Mouse (Mus musculus) kidney, embryonic 15.5 days (tissue): ENCODE results near the gene Tcam1. TPM values are rescaled to one million over a fixed set of nuclear protein-coding genes. Genes with fewer than 3 reads are reported as not detected.

Experiments
- ATAC-seq: fragments of 200-750 bp; cut with Nextera tagmentation; replicated peaks from 2 replicates; pipeline ENCODE4 v1.8.0; 2017; ENCODE audit warnings: moderate TSS enrichment; ENCODE audit not compliant: low FRiP score
- H3K27ac ChIP-seq: fragments of 300-500 bp; sonication (generic); 2 replicates; pipeline ENCODE4 v1.5.1; 2015; ENCODE audit warnings: mild to moderate bottlenecking, inconsistent platforms
- H3K27me3 ChIP-seq: fragments of 300-500 bp; sonication (generic); 2 replicates; pipeline ENCODE4 v1.6.1; 2015; ENCODE audit warnings: inconsistent platforms
- H3K36me3 ChIP-seq: fragments of 300-500 bp; sonication (generic); 2 replicates; pipeline ENCODE4 v1.6.1; 2015; ENCODE audit warnings: inconsistent platforms
- H3K4me1 ChIP-seq: fragments of 300-500 bp; sonication (generic); 2 replicates; pipeline ENCODE4 v1.6.1; 2015; ENCODE audit warnings: inconsistent platforms
- H3K4me2 ChIP-seq: fragments of 300-500 bp; sonication (generic); 2 replicates; pipeline ENCODE4 v1.6.1; 2015; ENCODE audit warnings: moderate library complexity, mild to moderate bottlenecking, inconsistent platforms
- H3K4me3 ChIP-seq: fragments of 300-500 bp; sonication (generic); replicated peaks from 2 replicates; pipeline ENCODE4 v1.5.1; 2015; ENCODE audit warnings: mild to moderate bottlenecking, inconsistent platforms
- H3K9ac ChIP-seq: fragments of 300-500 bp; sonication (generic); 2 replicates; pipeline ENCODE4 v1.6.1; 2015; ENCODE audit warnings: mild to moderate bottlenecking, inconsistent platforms
- H3K9me3 ChIP-seq: fragments of 300-500 bp; sonication (generic); replicated peaks from 2 replicates; pipeline ENCODE4 v1.6.1; 2016; ENCODE audit warnings: inconsistent platforms
- WGBS: fragments of 180-500 bp; shearing (Covaris S2); methylation state at CpG from one replicate; pipeline ENCODE4 v1.1.7; 2015; ENCODE audit warnings: mixed read lengths; 5-methylcytosine and 5-hydroxymethylcytosine counted together
- polyA plus RNA-seq: library from polyadenylated mRNA; unstranded; fragments of >200 nt; fragmentation: Nextera tagmentation; extraction: Ambion mirVana; gene quantifications from 2 replicates; pipeline ENCODE4 v1.2.1, GENCODE M21; 2015

Tcam1 gene
- polyA plus RNA-seq, 1 experiment from 2014 or later = 0.65 TPM

GRCm38 (mm10) chr11:106328521-106328920, 52.0 kb downstream of the Tcam1 start:
- 36% methylated on average over 5 of the region's 5 CpGs for WGBS
- peaks cover 41% of the 10 kb centered on the region for H3K4me1 ChIP-seq
- H3K27me3 ChIP-seq = no peaks in the 10 kb centered on the region
- no peak overlapping the region for H3K4me2 ChIP-seq
- no peak overlapping the region for H3K27ac ChIP-seq
- no peak overlapping the region for H3K4me3 ChIP-seq
- no peak for ATAC-seq
- no peaks in the 10 kb centered on the region for H3K36me3 ChIP-seq
- H3K9me3 ChIP-seq = no peaks in the 10 kb centered on the region
- no peak overlapping the region for H3K9ac ChIP-seq

GRCm38 (mm10) chr11:106329128-106329527, 52.7 kb downstream of the Tcam1 start:
- H3K9ac ChIP-seq = no peak overlapping the region
- ATAC-seq = no peak
- H3K4me1 ChIP-seq = peaks cover 41% of the 10 kb centered on the region
- H3K4me2 ChIP-seq = no peak overlapping the region
- no peaks in the 10 kb centered on the region for H3K27me3 ChIP-seq
- no peak overlapping the region for H3K27ac ChIP-seq
- WGBS = 51% methylated on average over 6 of the region's 6 CpGs
- H3K4me3 ChIP-seq = no peak overlapping the region
- no peaks in the 10 kb centered on the region for H3K9me3 ChIP-seq
- H3K36me3 ChIP-seq = no peaks in the 10 kb centered on the region

DNA sequence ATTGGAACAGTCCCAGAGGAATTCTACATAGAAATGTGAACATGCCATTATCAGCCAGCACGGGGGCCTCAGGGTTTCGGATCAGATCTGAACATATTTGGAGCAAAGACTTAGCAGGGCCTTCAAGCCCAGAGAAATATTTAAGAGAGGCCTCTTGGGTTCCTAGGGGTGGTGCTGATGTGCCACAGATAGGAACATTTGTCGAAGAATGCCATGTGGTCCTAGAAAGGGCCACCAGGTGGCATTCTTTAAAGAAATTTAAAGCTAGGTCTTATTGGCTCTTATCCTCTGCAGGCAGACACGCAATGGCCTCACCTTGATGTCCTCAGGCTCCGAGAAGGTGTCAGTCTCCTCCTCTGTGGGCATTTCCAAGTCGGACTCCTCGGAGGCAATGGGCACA, 53.2 kb downstream of the Tcam1 start:
- no peaks in the 10 kb centered on the region for H3K36me3 ChIP-seq
- H3K27me3 ChIP-seq = no peaks in the 10 kb centered on the region
- H3K9ac ChIP-seq = no peak overlapping the region
- H3K9me3 ChIP-seq = no peaks in the 10 kb centered on the region
- H3K4me1 ChIP-seq = peaks cover 39% of the 10 kb centered on the region
- no peak overlapping the region for H3K4me2 ChIP-seq
- WGBS = 51% methylated on average over 7 of the region's 7 CpGs
- no peak overlapping the region for H3K4me3 ChIP-seq
- no peak for ATAC-seq
- no peak overlapping the region for H3K27ac ChIP-seq

DNA sequence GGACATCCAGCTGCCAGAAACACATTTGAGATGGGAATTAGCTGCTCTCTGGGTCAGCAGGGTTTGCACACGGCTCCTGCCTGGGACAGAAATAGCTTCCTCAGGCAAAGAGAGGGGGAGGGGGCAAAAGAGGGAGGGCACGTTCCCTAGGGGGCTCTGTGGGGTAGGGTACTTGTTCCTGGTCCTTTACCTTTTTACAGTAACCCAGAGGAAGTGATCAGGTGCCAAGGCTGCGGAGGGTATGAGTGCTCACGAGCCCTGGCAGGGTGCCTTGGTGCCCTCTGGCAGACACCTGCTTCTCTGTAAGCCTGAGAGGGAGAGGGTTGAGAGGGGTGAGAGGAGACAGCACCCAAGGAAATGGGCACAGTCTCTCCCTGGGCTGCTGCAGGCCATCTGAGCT, 56.0 kb downstream of the Tcam1 start:
- H3K4me2 ChIP-seq = no peak overlapping the region
- no peak overlapping the region for H3K9ac ChIP-seq
- 51% methylated on average over 4 of the region's 4 CpGs for WGBS
- H3K27ac ChIP-seq = no peak overlapping the region
- ATAC-seq = no peak
- H3K27me3 ChIP-seq = no peaks in the 10 kb centered on the region
- peaks cover 25% of the 10 kb centered on the region for H3K4me1 ChIP-seq
- H3K36me3 ChIP-seq = no peaks in the 10 kb centered on the region
- H3K9me3 ChIP-seq = no peaks in the 10 kb centered on the region
- no peak overlapping the region for H3K4me3 ChIP-seq

DNA sequence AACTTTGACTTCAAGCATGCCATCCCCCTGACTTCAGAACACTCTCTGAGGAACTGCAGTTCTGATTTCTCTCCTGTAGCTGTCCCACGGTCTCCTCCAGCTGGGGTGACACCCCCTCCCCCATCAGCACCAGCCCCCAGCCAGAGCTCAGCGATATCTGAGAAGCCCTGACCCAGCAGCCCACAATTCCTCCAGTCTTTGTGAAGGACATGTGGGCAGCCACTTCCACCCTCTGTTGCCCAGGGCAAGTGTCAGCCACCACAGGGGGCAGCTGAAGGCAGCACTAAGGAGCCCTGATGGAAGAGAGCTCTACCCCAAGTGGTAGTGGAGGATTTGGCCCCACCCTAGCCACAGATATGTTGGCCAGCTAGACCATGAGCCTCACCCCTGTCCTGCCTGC, 57.6 kb downstream of the Tcam1 start:
- Histone ChIP-seq H3K4me3 (no peak overlapping the region), H3K36me3 (no peaks in the 10 kb centered on the region), H3K27ac (peak overlapping the region; percentile 43; the same call in 1 of the 2 replicates), H3K9ac (no peak overlapping the region), H3K27me3 (no peaks in the 10 kb centered on the region), H3K4me1 (peaks cover 13% of the 10 kb centered on the region), H3K4me2 (no peak overlapping the region), H3K9me3 (no peaks in the 10 kb centered on the region)
- peak; percentile 68 for ATAC-seq
- 5% methylated on average over 2 of the region's 2 CpGs for WGBS

- Histone ChIP-seq H3K4me2 (no peak overlapping the region), H3K27ac (no peak overlapping the region), H3K9ac (no peak overlapping the region), H3K36me3 (no peaks in the 10 kb centered on the region), H3K27me3 (no peaks in the 10 kb centered on the region), H3K4me1 (peaks cover 7% of the 10 kb centered on the region), H3K4me3 (no peak overlapping the region), H3K9me3 (no peaks in the 10 kb centered on the region)
- no peak for ATAC-seq
- 82% methylated on average over 5 of the region's 5 CpGs for WGBS
Observed at GRCm38 (mm10) chr11:106338029-106338428, 61.6 kb downstream of the Tcam1 start.

Other genes with a start within 250 kb of the Tcam1 start
- gene Dcaf7, start 239.8 kb upstream of the Tcam1 start, polyA plus RNA-seq = 62.9 and 67.4 TPM in 2 replicates
- gene Taco1, start 210.6 kb upstream of the Tcam1 start, polyA plus RNA-seq = 11.4 and 12.1 TPM in 2 replicates
- 22.1 and 24.3 TPM in 2 replicates for gene Map3k3, start 192.1 kb upstream of the Tcam1 start, polyA plus RNA-seq
- not detected in 2 replicates for gene Gm10840, start 115.8 kb upstream of the Tcam1 start, polyA plus RNA-seq
- 201 and 217 TPM in 2 replicates for gene Limd2, start 115.8 kb upstream of the Tcam1 start, polyA plus RNA-seq
- gene Strada, start 74.5 kb upstream of the Tcam1 start, polyA plus RNA-seq = 28.6 and 31.5 TPM in 2 replicates
- gene Ccdc47, start 60.3 kb upstream of the Tcam1 start, polyA plus RNA-seq = 85.4 and 89.5 TPM in 2 replicates
- gene Ddx42, start 59.7 kb upstream of the Tcam1 start, polyA plus RNA-seq = 75.9 and 77.8 TPM in 2 replicates
- 64.3 and 70.2 TPM in 2 replicates for gene Ftsj3, start 20.6 kb upstream of the Tcam1 start, polyA plus RNA-seq
- 303 and 306 TPM in 2 replicates for gene Psmc5, start 20.5 kb upstream of the Tcam1 start, polyA plus RNA-seq
- gene Smarcd2, start 3.7 kb upstream of the Tcam1 start, polyA plus RNA-seq = 57.8 and 59.0 TPM in 2 replicates
- not detected in 2 replicates for gene Gh, start 25.2 kb downstream of the Tcam1 start, polyA plus RNA-seq
- 6.8 and 7.3 TPM in 2 replicates for gene Cd79b, start 38.1 kb downstream of the Tcam1 start, polyA plus RNA-seq
- 0.42 and 0.75 TPM in 2 replicates for gene Scn4a, start 76.6 kb downstream of the Tcam1 start, polyA plus RNA-seq
- gene Prr29, start 88.8 kb downstream of the Tcam1 start, polyA plus RNA-seq = 0.23 and 0.60 TPM in 2 replicates
- 68.9 and 75.5 TPM in 2 replicates for gene Icam2, start 111.4 kb downstream of the Tcam1 start, polyA plus RNA-seq
- 6.6 and 7.0 TPM in 2 replicates for gene Ern1, start 211.2 kb downstream of the Tcam1 start, polyA plus RNA-seq